Mouse (Mus musculus) hindbrain, embryonic 10.5 days (tissue): ENCODE results near the gene Gzmm. TPM values are rescaled to one million over a fixed set of nuclear protein-coding genes. Genes with fewer than 3 reads are reported as not detected.
A peak's percentile ranks its signal among the peaks of the same experiment; 100 is the strongest.

Experiments
- DNase-seq: peaks from one replicate; pipeline ENCODE4 v3.0.0-alpha.2; 2017; ENCODE audit warnings: low spot score
- H3K27ac ChIP-seq: fragments of 300-500 bp; sonication (generic); 2 replicates; pipeline ENCODE4 v1.5.1; 2016; ENCODE audit warnings: mild to moderate bottlenecking, moderate library complexity
- H3K27me3 ChIP-seq: fragments of 300-500 bp; sonication (generic); 2 replicates; pipeline ENCODE4 v1.6.1; 2016; ENCODE audit warnings: mild to moderate bottlenecking; ENCODE audit not compliant: poor library complexity, insufficient read depth, severe bottlenecking
- H3K36me3 ChIP-seq: fragments of 300-500 bp; sonication (generic); 2 replicates; pipeline ENCODE4 v1.6.1; 2016; ENCODE audit warnings: mild to moderate bottlenecking, moderate library complexity
- H3K4me1 ChIP-seq: fragments of 300-500 bp; sonication (generic); replicated peaks from 2 replicates; pipeline ENCODE4 v1.6.1; 2016; ENCODE audit warnings: mild to moderate bottlenecking
- H3K4me3 ChIP-seq: fragments of 300-500 bp; sonication (generic); 2 replicates; pipeline ENCODE4 v1.5.1; 2016; ENCODE audit warnings: mild to moderate bottlenecking, moderate library complexity
- H3K9me3 ChIP-seq: fragments of 300-500 bp; sonication (generic); 2 replicates; pipeline ENCODE4 v1.6.1; 2016; ENCODE audit warnings: mild to moderate bottlenecking, moderate library complexity
- WGBS: fragments of 180-500 bp; shearing (Covaris S2); methylation state at CpG from one replicate; pipeline ENCODE4 v1.1.7; 2016; 5-methylcytosine and 5-hydroxymethylcytosine counted together
- polyA plus RNA-seq: library from polyadenylated mRNA; unstranded; fragments of >200 nt; fragmentation: Nextera tagmentation; extraction: Ambion mirVana; gene quantifications from 2 replicates; pipeline ENCODE4 v1.2.1, GENCODE M21; 2016

Gzmm gene
- 0.75 and 1.2 TPM in 2 replicates for polyA plus RNA-seq

- H3K36me3 ChIP-seq, result peaks cover 66% of the 10 kb centered on the region
- H3K9me3 ChIP-seq, result peaks cover 5% of the 10 kb centered on the region; the same call in 1 of the 2 replicates
- H3K4me1 ChIP-seq, result peaks cover 6% of the 10 kb centered on the region
- H3K4me3 ChIP-seq, result no peak within 1 kb of the TSS
- H3K27me3 ChIP-seq, result no peaks in the 10 kb centered on the region
- DNase-seq, result no peak
- 88% methylated on average over 4 of the region's 4 CpGs for WGBS
- H3K27ac ChIP-seq, result no peak within 1 kb of the TSS
Observed at GRCm38 (mm10) chr10:79688720-79689119, at the start of gene Gzmm. Gzmm (plus strand) TSS chr10:79689020.

- no peak for DNase-seq
- no peaks in the 10 kb centered on the region for H3K27me3 ChIP-seq
- H3K27ac ChIP-seq, result no peak within 1 kb of the TSS
- H3K36me3 ChIP-seq, result no peaks in the 10 kb centered on the region
- peaks cover 13% of the 10 kb centered on the region for H3K4me1 ChIP-seq
- H3K4me3 ChIP-seq, result no peak within 1 kb of the TSS
- no peaks in the 10 kb centered on the region for H3K9me3 ChIP-seq
- WGBS, result 65% methylated on average over 8 of the region's 8 CpGs
Observed at GRCm38 (mm10) chr10:79645711-79646110, 43.1 kb upstream of the Gzmm start, which contains the start of gene Odf3l2. Odf3l2 (minus strand) TSS chr10:79645738.

- no peaks in the 10 kb centered on the region for H3K36me3 ChIP-seq
- peak; percentile 79 for DNase-seq
- no peaks in the 10 kb centered on the region; the same call in 1 of the 2 replicates for H3K27me3 ChIP-seq
- H3K9me3 ChIP-seq, result no peaks in the 10 kb centered on the region
- H3K27ac ChIP-seq, result no peak overlapping the region
- H3K4me3 ChIP-seq, result no peak overlapping the region
- 31% methylated on average over 7 of the region's 7 CpGs for WGBS
- peaks cover 8% of the 10 kb centered on the region for H3K4me1 ChIP-seq
Observed at GRCm38 (mm10) chr10:79649070-79649751, 39.6 kb upstream of the Gzmm start.

- Histone ChIP-seq H3K27me3 (no peaks in the 10 kb centered on the region; the same call in 1 of the 2 replicates), H3K9me3 (no peaks in the 10 kb centered on the region), H3K4me3 (no peak overlapping the region), H3K27ac (no peak overlapping the region), H3K36me3 (no peaks in the 10 kb centered on the region), H3K4me1 (peaks cover 10% of the 10 kb centered on the region)
- no peak for DNase-seq
- WGBS, result 90% methylated on average over 7 of the region's 7 CpGs
Observed at GRCm38 (mm10) chr10:79652789-79653188, 36.0 kb upstream of the Gzmm start.

- H3K27ac ChIP-seq, result no peak overlapping the region
- 45% methylated on average over 1 of the region's 1 CpGs for WGBS
Observed at GRCm38 (mm10) chr10:79654946-79655395, 33.8 kb upstream of the Gzmm start.

GRCm38 (mm10) chr10:79658829-79659228, 30.0 kb upstream of the Gzmm start:
- no peak overlapping the region for H3K27ac ChIP-seq
- H3K27me3 ChIP-seq, result no peaks in the 10 kb centered on the region
- no peak overlapping the region for H3K4me3 ChIP-seq
- WGBS, result 21% methylated on average over 4 of the region's 4 CpGs
- peaks cover 20% of the 10 kb centered on the region for H3K4me1 ChIP-seq
- H3K9me3 ChIP-seq, result no peaks in the 10 kb centered on the region
- no peaks in the 10 kb centered on the region for H3K36me3 ChIP-seq
- DNase-seq, result no peak

More at GRCm38 (mm10) chr10:79654946-79655395, 33.8 kb upstream of the Gzmm start:
- Histone ChIP-seq H3K36me3 (no peaks in the 10 kb centered on the region), H3K9me3 (no peaks in the 10 kb centered on the region), H3K27me3 (no peaks in the 10 kb centered on the region; the same call in 1 of the 2 replicates), H3K4me1 (peaks cover 10% of the 10 kb centered on the region), H3K4me3 (no peak overlapping the region)
- DNase-seq, result peak; percentile 51

GRCm38 (mm10) chr10:79660298-79660697, 28.5 kb upstream of the Gzmm start:
- Histone ChIP-seq H3K9me3 (no peaks in the 10 kb centered on the region), H3K27me3 (no peaks in the 10 kb centered on the region), H3K4me3 (no peak overlapping the region), H3K27ac (no peak overlapping the region), H3K36me3 (no peaks in the 10 kb centered on the region), H3K4me1 (peaks cover 21% of the 10 kb centered on the region)
- WGBS, result 86% methylated on average over 2 of the region's 2 CpGs
- DNase-seq, result no peak

- no peaks in the 10 kb centered on the region for H3K36me3 ChIP-seq
- H3K9me3 ChIP-seq, result no peaks in the 10 kb centered on the region
- no peak overlapping the region for H3K4me3 ChIP-seq
- H3K4me1 ChIP-seq, result peaks cover 22% of the 10 kb centered on the region
- no peaks in the 10 kb centered on the region for H3K27me3 ChIP-seq
- H3K27ac ChIP-seq, result 0 out of 2 replicates have a peak overlapping the region, but pooled peaks have one; percentile 36
- WGBS, result 62% methylated on average over 3 of the region's 3 CpGs
- no peak for DNase-seq
Observed at GRCm38 (mm10) chr10:79661861-79662260, 27.0 kb upstream of the Gzmm start.

- H3K4me3 ChIP-seq, result no peak within 1 kb of the TSS
- DNase-seq, result peak; percentile 87
- no peaks in the 10 kb centered on the region for H3K9me3 ChIP-seq
- no peaks in the 10 kb centered on the region for H3K27me3 ChIP-seq
- H3K4me1 ChIP-seq, result peaks cover 28% of the 10 kb centered on the region
- 12% methylated on average over 13 of the region's 13 CpGs for WGBS
- H3K36me3 ChIP-seq, result no peaks in the 10 kb centered on the region
- H3K27ac ChIP-seq, result no peak within 1 kb of the TSS
Observed at GRCm38 (mm10) chr10:79664131-79664665, 24.6 kb upstream of the Gzmm start, which contains the start of gene Madcam1. Madcam1 (plus strand) TSS chr10:79664559.

GRCm38 (mm10) chr10:79665051-79665450, 23.8 kb upstream of the Gzmm start:
- DNase-seq, result no peak
- Histone ChIP-seq H3K36me3 (no peaks in the 10 kb centered on the region), H3K27ac (no peak overlapping the region), H3K4me1 (peaks cover 30% of the 10 kb centered on the region), H3K9me3 (no peaks in the 10 kb centered on the region), H3K4me3 (no peak overlapping the region), H3K27me3 (no peaks in the 10 kb centered on the region)
- 89% methylated on average over 8 of the region's 8 CpGs for WGBS

- H3K36me3 ChIP-seq, result 0 out of 2 replicates have a peak, but pooled peaks cover 2% of the 10 kb centered on the region
- DNase-seq, result no peak
- H3K4me3 ChIP-seq, result no peak overlapping the region
- H3K4me1 ChIP-seq, result peaks cover 40% of the 10 kb centered on the region
- 70% methylated on average over 9 of the region's 9 CpGs for WGBS
- H3K27ac ChIP-seq, result no peak overlapping the region
- no peaks in the 10 kb centered on the region for H3K27me3 ChIP-seq
- H3K9me3 ChIP-seq, result no peaks in the 10 kb centered on the region
Observed at GRCm38 (mm10) chr10:79666493-79666892, 22.3 kb upstream of the Gzmm start.

GRCm38 (mm10) chr10:79668076-79668475, 20.7 kb upstream of the Gzmm start:
- Histone ChIP-seq H3K27ac (peak overlapping the region; percentile 98; the same call in 1 of the 2 replicates), H3K27me3 (no peaks in the 10 kb centered on the region), H3K4me3 (peak overlapping the region; percentile 77; the same call in 1 of the 2 replicates), H3K9me3 (no peaks in the 10 kb centered on the region), H3K36me3 (peaks cover 17% of the 10 kb centered on the region), H3K4me1 (peaks cover 40% of the 10 kb centered on the region)
- DNase-seq, result no peak
- WGBS, result 85% methylated on average over 5 of the region's 5 CpGs
